Mouse (Mus musculus): Measurements from ENCODE around the gene Sim1.

The Sim1 gene

DNA sequence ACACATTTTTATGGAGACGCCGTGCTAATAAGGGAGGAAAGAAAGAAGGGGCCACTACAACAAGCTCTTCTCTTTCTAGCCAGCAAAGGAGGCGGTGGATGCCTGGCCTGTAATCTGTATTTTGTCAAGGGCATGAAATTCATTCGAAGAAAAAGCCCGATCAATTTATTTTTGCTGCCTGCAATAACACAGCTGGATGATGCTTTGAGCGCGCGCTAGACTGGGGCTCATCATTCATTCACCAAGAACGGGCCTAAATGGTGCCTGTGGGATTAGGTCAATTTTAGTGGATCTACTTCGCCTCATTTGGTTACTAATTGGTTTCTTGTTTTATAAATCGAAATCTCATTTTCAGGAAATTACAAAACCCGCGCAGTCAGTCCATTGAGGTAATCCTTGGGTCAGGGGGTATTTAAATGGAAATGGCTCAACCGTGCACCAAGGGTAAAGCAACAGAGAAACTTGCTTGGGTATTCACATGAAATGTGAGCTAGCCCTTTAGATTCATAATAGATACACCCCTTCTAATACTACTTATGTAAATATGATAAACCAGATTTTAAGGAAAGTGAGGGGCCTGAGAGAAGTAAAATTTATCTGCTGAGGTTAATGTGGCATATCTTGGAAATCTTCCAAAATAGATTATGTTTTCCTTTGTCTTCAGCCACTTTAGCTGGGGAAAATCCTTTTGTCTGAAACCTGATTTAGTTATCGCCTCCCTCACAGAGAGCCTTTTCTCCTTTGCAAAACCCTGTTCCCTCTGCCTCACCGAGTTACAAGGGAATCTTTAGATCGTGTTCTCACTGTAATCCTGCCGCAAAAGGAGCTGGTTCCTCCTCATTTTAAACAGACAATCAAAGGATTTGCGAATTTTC is 7.3 kb downstream of the Sim1 start:
- DNase-seq = no peak

GRCm38 (mm10) chr10:50902741-50903715 is 8.5 kb downstream of the Sim1 start:
- DNase-seq = no peak

GRCm38 (mm10) chr10:50903846-50904763 is 9.6 kb downstream of the Sim1 start:
- DNase-seq = no peak

DNA sequence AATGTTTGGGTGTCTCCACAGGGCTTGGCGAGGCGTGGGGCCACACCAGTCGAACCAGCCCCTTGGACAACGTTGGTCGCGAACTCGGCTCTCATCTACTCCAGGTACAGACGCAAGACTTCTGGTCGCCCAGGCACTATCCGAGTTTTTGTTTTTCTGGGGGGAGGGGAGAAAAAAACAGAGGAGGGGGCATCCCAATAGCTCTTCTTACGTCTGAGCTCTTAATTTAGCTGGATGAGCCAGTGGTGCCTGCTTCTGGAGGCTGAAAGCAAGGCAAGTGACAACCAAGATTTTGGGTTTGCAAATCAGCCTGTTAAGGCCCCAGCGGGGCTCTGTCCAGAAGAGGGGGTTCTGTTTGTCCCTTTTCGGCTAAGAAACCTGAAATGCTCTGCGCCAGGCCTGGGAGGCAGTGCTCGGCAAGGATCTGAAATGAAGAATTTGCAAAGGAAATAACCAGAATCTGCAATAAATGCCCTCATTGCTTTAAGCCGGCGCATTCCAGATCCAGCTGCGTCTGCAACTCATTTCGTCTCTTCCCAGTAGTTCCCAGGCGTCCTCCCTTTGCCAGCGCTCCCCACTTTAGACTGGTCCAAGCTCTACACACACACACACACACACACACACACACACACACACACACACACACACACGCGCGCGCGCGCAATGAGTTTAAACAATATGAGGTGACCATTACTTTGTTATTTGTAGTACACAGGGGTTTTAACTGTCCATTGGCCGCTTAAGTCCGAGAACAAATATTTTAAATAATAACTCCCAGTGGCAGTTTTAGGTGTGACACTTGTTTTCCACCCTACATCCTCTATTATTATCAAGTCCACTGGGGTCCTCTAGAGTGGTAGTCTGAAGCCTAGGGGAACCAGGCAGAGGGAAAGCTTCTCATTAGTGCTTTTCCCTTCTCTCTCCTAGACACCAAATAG is 10.5 kb downstream of the Sim1 start:
- DNase-seq = no peak

DNA sequence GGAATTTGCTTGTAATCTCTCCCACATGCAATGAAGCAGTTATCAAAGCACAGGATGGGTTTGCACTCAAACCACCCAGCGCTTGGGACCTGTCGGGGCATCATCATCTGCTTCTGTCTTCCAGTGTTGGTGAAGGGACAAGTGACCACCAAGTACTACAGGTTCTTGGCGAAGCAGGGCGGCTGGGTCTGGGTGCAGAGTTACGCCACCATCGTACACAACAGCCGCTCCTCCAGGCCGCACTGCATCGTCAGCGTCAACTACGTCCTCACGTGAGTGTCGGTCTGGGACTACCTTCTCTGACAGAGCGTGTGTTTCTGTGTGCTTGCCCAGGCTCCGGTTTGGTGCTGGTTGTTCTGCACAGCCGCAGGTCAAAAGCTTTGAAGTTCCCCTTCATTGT is 15.8 kb downstream of the Sim1 start:
- DNase-seq = no peak

DNA sequence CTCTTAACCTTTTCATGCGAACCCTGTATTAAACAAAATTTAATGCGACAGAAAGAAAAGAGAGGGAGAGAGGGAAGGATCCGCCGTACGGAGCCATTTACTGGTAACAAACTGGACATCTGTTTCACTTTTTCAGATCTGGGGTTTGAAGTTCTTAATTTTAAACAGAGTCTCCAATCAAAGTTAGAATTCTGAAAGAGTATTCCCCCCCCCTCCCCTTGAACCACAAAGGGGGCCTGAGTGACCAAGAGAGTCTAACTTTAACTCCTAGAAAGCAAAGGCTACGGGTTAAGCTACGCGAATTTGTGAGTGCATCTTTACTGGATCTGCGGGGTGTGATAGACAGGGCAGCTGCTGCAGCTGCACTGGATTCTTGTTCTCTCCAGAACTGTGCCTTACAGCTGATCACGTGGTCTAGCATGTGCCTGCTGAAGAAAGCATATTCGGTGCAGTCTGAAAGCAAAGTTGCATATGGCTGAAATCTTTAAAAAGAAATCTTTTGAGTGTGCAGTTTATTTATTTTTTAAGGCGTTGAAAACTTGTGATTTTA is 16.4 kb downstream of the Sim1 start:
- DNase-seq = no peak

DNA sequence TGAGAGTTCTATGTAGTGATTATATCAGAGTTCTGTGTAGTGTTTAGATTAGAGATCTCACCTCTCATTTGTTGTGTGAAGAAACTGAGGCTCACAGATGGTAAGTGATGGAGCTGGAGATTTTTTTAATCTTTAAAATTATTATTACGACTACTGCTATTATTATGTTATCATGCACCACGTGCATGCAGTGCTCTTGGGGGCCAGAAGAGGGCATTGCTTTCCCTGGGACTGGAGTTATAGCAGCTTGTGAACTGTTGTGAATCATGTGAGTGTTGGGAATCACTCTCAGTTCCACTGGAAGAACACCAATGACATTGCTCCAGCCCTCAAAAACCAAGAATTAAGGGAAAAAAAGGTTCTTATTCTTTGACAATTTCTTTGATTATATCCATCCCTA is 21.1 kb downstream of the Sim1 start:
- no peak for DNase-seq

DNA sequence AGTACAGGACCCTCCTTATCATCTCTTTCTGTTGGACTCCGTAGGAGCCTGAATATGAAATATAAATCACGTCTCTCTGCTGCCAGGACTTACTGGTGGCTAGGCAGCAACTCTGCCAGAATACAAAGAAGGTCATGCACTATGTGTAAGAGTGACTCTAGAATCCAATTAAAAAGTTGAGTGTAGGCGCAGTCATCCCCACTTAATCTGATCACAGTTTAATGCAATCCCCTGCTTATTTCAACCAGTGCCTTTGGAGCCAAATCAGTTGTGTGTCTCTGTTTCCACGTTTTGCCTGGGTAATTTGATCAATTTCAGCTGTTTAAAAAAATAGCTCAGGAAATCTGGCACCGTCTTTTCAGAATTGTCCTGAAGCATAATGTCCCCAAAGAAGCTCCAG is 34.7 kb downstream of the Sim1 start:
- no peak for DNase-seq

DNA sequence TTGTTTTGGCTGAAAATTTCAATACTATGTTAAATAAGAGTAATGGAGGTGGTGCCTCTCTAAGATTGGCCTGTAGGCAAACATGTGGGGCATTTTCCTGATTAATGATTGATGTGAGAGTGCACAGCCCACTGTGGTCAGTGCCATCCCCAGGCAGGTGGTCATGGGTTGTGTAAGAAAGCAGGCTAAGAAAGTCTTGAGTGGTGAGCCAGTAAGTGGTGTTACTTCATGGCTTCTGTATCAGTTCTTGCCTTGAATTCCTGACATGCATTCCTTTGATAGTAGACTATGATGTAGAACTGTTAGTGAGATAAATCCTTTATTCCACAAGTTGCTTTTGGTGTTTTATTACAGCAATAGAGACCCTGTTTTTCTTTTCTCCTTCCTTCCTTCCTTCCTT is 41.1 kb downstream of the Sim1 start:
- DNase-seq = no peak

GRCm38 (mm10) chr10:50973625-50974024 is 79.1 kb downstream of the Sim1 start:
- DNase-seq = no peak

DNA sequence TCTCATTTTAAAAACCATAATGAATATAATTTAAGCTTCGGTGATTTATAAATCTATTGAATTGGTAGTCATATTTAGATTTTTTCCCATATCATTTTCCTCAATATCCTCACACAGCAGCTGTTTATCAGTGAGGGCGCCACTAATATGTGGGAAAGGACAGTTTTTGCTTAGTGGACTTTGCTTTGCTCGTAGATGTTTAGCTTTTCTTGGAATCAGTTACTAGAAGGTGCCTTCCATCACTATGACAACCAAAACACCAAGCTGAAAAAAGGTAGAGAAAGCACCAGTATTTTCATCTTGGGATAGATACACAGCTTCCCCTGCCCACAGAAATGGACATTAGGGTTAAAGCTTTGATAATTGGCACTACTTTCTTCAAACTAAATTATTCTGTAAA is 87.3 kb downstream of the Sim1 start:
- DNase-seq = no peak

DNA sequence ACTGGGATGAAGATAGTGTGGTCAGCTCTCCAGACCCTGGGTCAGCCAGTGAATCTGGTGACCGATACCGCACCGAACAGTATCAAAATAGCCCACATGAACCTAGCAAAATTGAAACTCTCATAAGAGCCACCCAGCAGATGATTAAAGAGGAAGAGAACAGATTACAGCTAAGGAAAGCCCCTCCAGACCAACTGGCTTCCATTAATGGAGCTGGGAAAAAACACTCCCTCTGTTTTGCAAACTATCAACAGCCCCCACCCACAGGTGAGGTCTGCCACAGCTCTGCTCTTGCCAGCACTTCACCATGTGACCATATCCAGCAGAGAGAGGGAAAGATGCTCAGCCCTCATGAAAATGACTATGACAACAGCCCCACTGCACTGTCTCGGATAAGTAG is 89.1 kb downstream of the Sim1 start:
- no peak for DNase-seq

GRCm38 (mm10) chr10:51007798-51008197 is 113.2 kb downstream of the Sim1 start:
- no peak for DNase-seq

- no peak for DNase-seq
These were observed 117.0 kb downstream of the Sim1 start for GRCm38 (mm10) chr10:51011391-51012150.

DNA sequence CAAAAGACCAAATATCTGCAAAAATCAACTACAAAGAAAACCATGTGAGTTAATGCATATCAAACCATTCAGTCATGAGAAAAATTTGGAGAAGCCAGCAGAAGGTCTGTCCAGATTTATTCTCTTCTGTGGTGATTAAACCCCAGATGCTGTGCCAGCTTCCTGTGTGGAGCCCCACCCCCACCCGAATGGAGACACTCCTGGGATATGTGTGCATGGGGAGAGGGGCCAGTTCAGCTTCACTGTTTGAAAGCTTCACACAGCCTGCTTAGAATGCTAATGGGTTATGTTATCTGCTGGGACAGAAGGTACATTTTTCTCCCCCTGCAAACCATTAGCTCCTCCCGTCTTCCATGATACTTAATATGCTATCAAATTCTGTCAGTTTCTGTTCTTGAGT is 120.3 kb downstream of the Sim1 start:
- DNase-seq = no peak

- DNase-seq = no peak
These were observed 120.8 kb downstream of the Sim1 start for GRCm38 (mm10) chr10:51015362-51015761.

- no peak for DNase-seq
These were observed 129.0 kb downstream of the Sim1 start for GRCm38 (mm10) chr10:51023308-51024279.
